Mouse (Mus musculus): ENCODE results near the gene Map2. TPM values are rescaled to one million over a fixed set of nuclear protein-coding genes. Genes with fewer than 3 reads are reported as not detected.

Map2 gene
- total and polyA plus RNA-seq, 2 experiments from 2014 or later, result 341 to 1,392 TPM

DNA sequence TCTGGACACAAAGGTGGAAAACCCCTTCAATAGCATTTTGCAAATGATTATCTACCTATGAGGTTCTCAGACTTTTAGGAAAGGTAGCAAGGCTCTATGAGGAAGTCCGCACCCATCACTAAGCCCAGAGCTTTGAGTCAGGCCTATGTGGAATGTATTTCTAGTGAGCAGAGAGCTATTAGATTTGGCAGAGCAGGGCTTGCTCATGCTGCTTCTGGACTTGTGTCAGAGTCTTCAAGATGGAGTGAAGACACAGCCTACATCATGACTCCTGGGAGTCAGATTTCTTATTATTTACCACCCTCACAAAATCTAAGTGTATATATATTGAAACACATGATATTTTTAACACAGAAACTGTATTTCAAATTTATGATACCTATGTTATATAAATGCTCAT is 17.3 kb downstream of the Map2 start:
- TF ChIP-seq CTCF (IDR thresholded peaks at IDR 0.05), result no peak
- Histone ChIP-seq H3K36me3 (ENCODE audit: insufficient read depth, low read length) (no peaks in the 10 kb centered on the region), H3K4me2 (ENCODE audit: low read depth, low read length, poor library complexity, severe bottlenecking) (no peak overlapping the region), H3K9me3 (ENCODE audit: low read length) (no peaks in the 10 kb centered on the region), H3K4me3 (ENCODE audit: low read depth, low read length) (no peak overlapping the region), H3K4me1 (ENCODE audit: insufficient read depth, low read length) (peaks cover 1% of the 10 kb centered on the region; the same call in 1 of the 2 replicates), H3K9ac (replicated peaks; ENCODE audit: low read length, poor library complexity, severe bottlenecking) (no peak overlapping the region), H3K27me3 (ENCODE audit: insufficient read depth, low read length) (no peaks in the 10 kb centered on the region), H3K27ac (ENCODE audit: low read depth, low read length) (no peak overlapping the region)
- WGBS, result 100% methylated on average over 1 of the region's 1 CpGs
- ATAC-seq (ENCODE audit: low FRiP score) (no peak), DNase-seq (ENCODE audit: low spot score) (peak; percentile 20)

DNA sequence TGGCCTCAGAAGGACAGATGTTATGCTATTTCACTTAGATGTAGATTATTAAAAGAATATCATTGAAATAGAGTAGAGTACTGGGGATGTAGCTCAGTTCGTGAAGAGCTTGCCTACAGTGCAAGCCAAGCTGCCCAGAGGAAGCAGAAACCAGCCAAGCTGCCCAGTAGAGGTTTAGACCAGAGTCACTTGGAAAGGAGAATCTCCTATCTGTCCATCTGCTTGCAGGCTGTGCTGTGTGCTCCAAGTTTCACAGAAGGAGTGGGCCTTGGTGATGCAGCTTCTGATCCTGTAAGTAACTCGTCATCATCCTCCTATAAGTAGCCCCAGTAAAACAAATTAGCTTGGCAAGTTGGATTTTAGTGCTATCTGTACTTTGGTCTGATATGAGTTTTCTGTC is 17.8 kb downstream of the Map2 start:
- no peak overlapping the region for H3K4me3 ChIP-seq (ENCODE audit: low read depth, low read length)
- H3K4me1 ChIP-seq (ENCODE audit: insufficient read depth, low read length), result no peaks in the 10 kb centered on the region
- no peak overlapping the region for H3K27ac ChIP-seq (ENCODE audit: low read depth, low read length)
- DNase-seq (ENCODE audit: low spot score) (no peak), ATAC-seq (ENCODE audit: low FRiP score) (no peak)
- no peaks in the 10 kb centered on the region for H3K27me3 ChIP-seq (ENCODE audit: insufficient read depth, low read length)
- no peak overlapping the region for H3K4me2 ChIP-seq (ENCODE audit: low read depth, low read length, poor library complexity, severe bottlenecking)
- H3K9ac ChIP-seq (replicated peaks; ENCODE audit: low read length, poor library complexity, severe bottlenecking), result no peak overlapping the region
- H3K36me3 ChIP-seq (ENCODE audit: insufficient read depth, low read length), result no peaks in the 10 kb centered on the region
- TF ChIP-seq CTCF (IDR thresholded peaks at IDR 0.05), result no peak
- no peaks in the 10 kb centered on the region for H3K9me3 ChIP-seq (ENCODE audit: low read length)
- WGBS, result 91% methylated on average over 2 of the region's 2 CpGs

DNA sequence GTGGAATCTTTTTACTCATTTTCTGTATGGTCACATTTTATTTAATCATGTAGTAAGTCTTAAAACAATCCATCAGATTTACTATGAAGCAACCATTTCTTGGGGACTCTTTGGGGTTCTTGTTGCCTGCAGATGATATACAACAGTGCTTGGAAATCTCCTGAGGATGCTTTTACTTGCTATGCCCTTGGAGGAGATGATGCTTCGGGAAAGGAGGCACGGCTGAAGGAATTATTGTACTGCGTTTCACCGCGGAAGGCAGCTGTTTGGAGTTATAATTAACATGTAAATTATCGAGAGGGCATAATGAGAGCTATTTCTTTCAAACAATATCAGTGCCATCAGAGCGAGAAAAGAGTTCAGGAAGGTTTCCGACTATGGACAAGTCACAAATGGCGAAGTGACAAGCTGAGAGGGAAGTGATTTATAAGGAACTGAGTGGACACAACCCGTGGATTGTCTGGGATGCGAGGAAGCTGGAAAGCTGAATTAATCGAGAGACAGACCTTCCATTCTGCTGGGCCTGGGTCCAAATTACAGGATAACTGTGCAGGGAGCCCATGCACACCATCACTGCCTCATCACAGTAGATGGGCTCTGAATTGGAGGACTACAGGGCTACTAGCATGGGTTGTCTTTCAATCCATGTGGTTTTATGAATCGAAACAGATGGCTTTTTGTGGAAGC is 20.1 kb downstream of the Map2 start:
- Histone ChIP-seq H3K27me3 (ENCODE audit: insufficient read depth, low read length) (no peaks in the 10 kb centered on the region), H3K9me3 (ENCODE audit: low read length) (no peaks in the 10 kb centered on the region), H3K27ac (ENCODE audit: low read depth, low read length) (no peak overlapping the region), H3K36me3 (ENCODE audit: insufficient read depth, low read length) (no peaks in the 10 kb centered on the region), H3K9ac (replicated peaks; ENCODE audit: low read length, poor library complexity, severe bottlenecking) (no peak overlapping the region), H3K4me2 (ENCODE audit: low read depth, low read length, poor library complexity, severe bottlenecking) (no peak overlapping the region), H3K4me3 (ENCODE audit: low read depth, low read length) (no peak overlapping the region), H3K4me1 (ENCODE audit: insufficient read depth, low read length) (no peaks in the 10 kb centered on the region)
- peak; percentile 71 for DNase-seq (ENCODE audit: low spot score)
- no peak for TF ChIP-seq CTCF (IDR thresholded peaks at IDR 0.05)
- WGBS, result 50% methylated on average over 13 of the region's 13 CpGs
- ATAC-seq (ENCODE audit: low FRiP score), result no peak

DNA sequence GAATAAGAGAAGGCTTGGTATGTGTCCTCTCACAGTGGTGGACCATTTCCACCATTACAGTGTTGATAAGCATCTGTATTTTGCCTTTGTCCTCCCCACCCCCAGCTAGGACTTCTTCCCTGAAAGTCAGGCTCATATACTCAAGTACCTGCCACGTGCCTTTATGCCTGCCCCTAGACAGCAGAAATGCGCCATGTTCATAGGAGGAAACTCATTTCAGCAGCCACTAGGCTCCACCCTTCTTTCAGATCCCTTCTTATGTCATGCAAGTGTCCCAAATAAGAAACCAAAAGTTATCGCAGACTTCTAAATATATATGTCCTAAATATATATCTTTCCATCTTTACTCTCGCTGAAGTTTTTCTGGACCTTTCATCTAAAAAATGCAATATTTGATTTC is 21.2 kb downstream of the Map2 start:
- H3K36me3 ChIP-seq (ENCODE audit: insufficient read depth, low read length), result no peaks in the 10 kb centered on the region
- H3K4me2 ChIP-seq (ENCODE audit: low read depth, low read length, poor library complexity, severe bottlenecking), result no peak overlapping the region
- ATAC-seq (ENCODE audit: low FRiP score), result no peak
- WGBS, result 96% methylated on average over 4 of the region's 4 CpGs
- no peak overlapping the region for H3K4me3 ChIP-seq (ENCODE audit: low read depth, low read length)
- no peak for TF ChIP-seq CTCF (IDR thresholded peaks at IDR 0.05)
- H3K9me3 ChIP-seq (ENCODE audit: low read length), result no peaks in the 10 kb centered on the region
- no peak for DNase-seq (ENCODE audit: low spot score)
- no peaks in the 10 kb centered on the region for H3K4me1 ChIP-seq (ENCODE audit: insufficient read depth, low read length)
- no peak overlapping the region for H3K9ac ChIP-seq (replicated peaks; ENCODE audit: low read length, poor library complexity, severe bottlenecking)
- no peaks in the 10 kb centered on the region for H3K27me3 ChIP-seq (ENCODE audit: insufficient read depth, low read length)
- no peak overlapping the region for H3K27ac ChIP-seq (ENCODE audit: low read depth, low read length)

DNA sequence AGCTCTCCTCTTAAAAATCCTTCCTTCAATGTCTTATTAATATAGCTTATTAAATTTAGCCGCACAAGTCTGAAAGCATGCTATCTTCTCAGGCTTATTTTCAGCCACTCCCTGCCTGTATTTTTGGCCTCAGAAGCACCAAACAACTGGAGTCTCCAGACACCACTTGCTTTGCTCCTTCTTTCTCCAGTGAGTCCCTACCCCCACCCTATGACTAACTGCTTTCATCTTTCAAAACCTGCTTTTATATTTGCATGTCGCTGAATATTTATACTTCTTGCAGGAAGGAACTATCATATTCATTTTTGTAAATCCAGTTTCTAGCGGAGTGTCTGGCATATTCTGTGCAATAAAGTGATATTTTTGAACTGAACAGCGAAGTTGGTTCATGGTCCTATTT is 21.6 kb downstream of the Map2 start:
- Histone ChIP-seq H3K27ac (ENCODE audit: low read depth, low read length) (no peak overlapping the region), H3K36me3 (ENCODE audit: insufficient read depth, low read length) (no peaks in the 10 kb centered on the region), H3K4me2 (ENCODE audit: low read depth, low read length, poor library complexity, severe bottlenecking) (no peak overlapping the region), H3K9ac (replicated peaks; ENCODE audit: low read length, poor library complexity, severe bottlenecking) (no peak overlapping the region), H3K27me3 (ENCODE audit: insufficient read depth, low read length) (no peaks in the 10 kb centered on the region), H3K4me3 (ENCODE audit: low read depth, low read length) (no peak overlapping the region), H3K9me3 (ENCODE audit: low read length) (no peaks in the 10 kb centered on the region), H3K4me1 (ENCODE audit: insufficient read depth, low read length) (no peaks in the 10 kb centered on the region)
- WGBS, result 76% methylated on average over 4 of the region's 4 CpGs
- TF ChIP-seq CTCF (IDR thresholded peaks at IDR 0.05), result no peak
- no peak for ATAC-seq (ENCODE audit: low FRiP score)
- no peak for DNase-seq (ENCODE audit: low spot score)

DNA sequence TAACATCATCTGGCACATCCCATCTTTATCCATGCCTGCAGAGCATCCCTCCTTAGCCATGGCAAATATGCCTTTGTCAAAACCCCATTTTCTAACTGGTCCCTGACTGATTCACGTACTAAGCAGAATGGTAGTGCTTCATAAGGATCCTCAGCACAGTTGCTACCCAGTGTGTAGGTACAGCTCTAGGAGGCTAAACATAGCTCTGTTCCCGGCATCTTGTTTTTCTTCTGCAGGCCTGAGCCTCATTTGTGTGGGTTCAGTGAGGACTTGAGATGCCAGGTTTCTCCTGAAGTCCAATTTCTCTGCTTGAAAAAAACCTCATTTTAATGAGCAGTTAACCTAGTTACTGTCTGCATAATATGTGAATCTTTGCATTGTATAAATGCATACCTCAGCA is 30.4 kb downstream of the Map2 start:
- no peaks in the 10 kb centered on the region for H3K36me3 ChIP-seq (ENCODE audit: insufficient read depth, low read length)
- H3K27me3 ChIP-seq (ENCODE audit: insufficient read depth, low read length), result no peaks in the 10 kb centered on the region
- no peak overlapping the region for H3K4me2 ChIP-seq (ENCODE audit: low read depth, low read length, poor library complexity, severe bottlenecking)
- TF ChIP-seq CTCF (IDR thresholded peaks at IDR 0.05), result no peak
- ATAC-seq (ENCODE audit: low FRiP score) (no peak), DNase-seq (ENCODE audit: low spot score) (no peak)
- H3K4me1 ChIP-seq (ENCODE audit: insufficient read depth, low read length), result peaks cover 3% of the 10 kb centered on the region; the same call in 1 of the 2 replicates
- 85% methylated on average over 2 of the region's 2 CpGs for WGBS
- no peak overlapping the region for H3K4me3 ChIP-seq (ENCODE audit: low read depth, low read length)
- H3K9ac ChIP-seq (replicated peaks; ENCODE audit: low read length, poor library complexity, severe bottlenecking), result no peak overlapping the region
- H3K9me3 ChIP-seq (ENCODE audit: low read length), result no peaks in the 10 kb centered on the region
- no peak overlapping the region for H3K27ac ChIP-seq (ENCODE audit: low read depth, low read length)
